In the genomic region with DNA sequence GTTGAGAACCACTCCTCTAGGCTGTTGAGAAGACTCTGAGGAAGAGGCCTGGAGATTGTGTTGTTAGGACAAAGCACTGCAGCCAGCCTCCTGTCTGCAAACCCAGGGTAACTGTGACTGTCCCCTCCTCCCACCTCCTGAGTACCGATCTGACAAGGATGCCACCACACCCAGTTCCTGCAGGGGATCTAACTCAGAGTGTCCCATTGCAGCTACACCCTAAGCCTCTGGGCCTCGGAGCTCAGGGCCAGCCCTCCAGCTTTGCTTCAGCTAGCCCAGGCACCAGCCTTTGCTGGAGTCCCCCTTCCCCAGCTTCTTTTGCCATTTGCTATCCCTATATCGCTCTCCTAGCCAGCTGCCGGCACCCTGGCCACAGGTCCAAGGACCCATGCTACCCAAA, we compare ENCODE assay signal across 20 mouse cellular contexts. TPM values are rescaled to one million over a fixed set of nuclear protein-coding genes. Genes with fewer than 3 reads are reported as not detected.
DNase-seq lines count a peak whose midpoint lies in the region; ATAC-seq and TF ChIP-seq lines count a peak whose summit lies in the region.
"Had no signal": no experiment of that assay in that cellular context is flagged by ENCODE, and none has a peak within 500 bp of the region (broad histone marks: within the 10 kb centered on the region; RNA-seq: fewer than 3 reads in every experiment).

No protein-coding gene starts in this region.

- WGBS in hindbrain, embryonic 13.5 days: 57% methylated on average over 4 of the region's 4 CpGs
- 58% methylated on average over 4 of the region's 4 CpGs for WGBS in hindbrain, embryonic 12.5 days

- TF ChIP-seq CTCF in E14TG2a.4 (conservative IDR thresholded peaks at IDR 0.05; ENCODE audit: low read length): no peak
- no peak for TF ChIP-seq CTCF in MEL (IDR thresholded peaks at IDR 0.05 in 2 of 3, conservative IDR thresholded peaks at IDR 0.05 in 1 of 3; ENCODE audit: control insufficient read depth in 1 of 3, insufficient read depth in 1 of 3, low read depth in 2 of 3, low read length in 3 of 3, poor library complexity in 1 of 3, severe bottlenecking in 1 of 3)

- ATAC-seq in hindbrain, embryonic 13.5 days (ENCODE audit: low FRiP score): no peak
- ATAC-seq in hindbrain, embryonic 12.5 days (ENCODE audit: low FRiP score): no peak
- ATAC-seq: inflammation-experienced regulatory T-cells, adult 6 months had no signal

- no peaks in the 10 kb centered on the region for H3K79me2 ChIP-seq in MEL (ENCODE audit: control insufficient read depth, insufficient read depth, low read length, poor library complexity)

- H3K27me3 ChIP-seq in hindbrain, embryonic 13.5 days: no peaks in the 10 kb centered on the region
- H3K27me3 ChIP-seq in hindbrain, embryonic 12.5 days: peaks cover 4% of the 10 kb centered on the region; the same call in 1 of the 2 replicates
- H3K27me3 ChIP-seq in E14TG2a.4 (ENCODE audit: insufficient read depth, low read length) (peaks cover 3% of the 10 kb centered on the region; the same call in 1 of the 2 replicates), MEL (ENCODE audit: control insufficient read depth in 1 of 2, insufficient read depth in 2 of 2, low read length in 2 of 2) (no peaks in the 10 kb centered on the region)
- H3K27me3 ChIP-seq: neural tube, embryonic 12.5 days had no signal

- peaks cover 58% of the 10 kb centered on the region for H3K4me1 ChIP-seq in hindbrain, embryonic 13.5 days (replicated peaks)
- H3K4me1 ChIP-seq in hindbrain, embryonic 12.5 days: peaks cover 52% of the 10 kb centered on the region
- H3K4me1 ChIP-seq in E14TG2a.4 (replicated peaks; ENCODE audit: low read depth, low read length) (peaks cover 64% of the 10 kb centered on the region), MEL (ENCODE audit: control insufficient read depth in 1 of 2, insufficient read depth in 2 of 2, low read length in 2 of 2) (peaks cover 0 to 6% of the 10 kb centered on the region in 2 experiments; a peak in 2 of 4 replicates)

- TF ChIP-seq POLR2A in MEL (IDR thresholded peaks at IDR 0.05; ENCODE audit: control insufficient read depth in 1 of 2, insufficient read depth in 1 of 2, low read depth in 1 of 2, low read length in 2 of 2, poor library complexity in 1 of 2): no peak

- no peak overlapping the region for H3K4me3 ChIP-seq in hindbrain, embryonic 13.5 days
- no peak overlapping the region for H3K4me3 ChIP-seq in hindbrain, embryonic 12.5 days
- H3K4me3 ChIP-seq in E14TG2a.4 (replicated peaks; ENCODE audit: low read length): peak overlapping the region; percentile 21; the same call in 1 of the 2 replicates
- H3K4me3 ChIP-seq in MEL (ENCODE audit: control insufficient read depth in 1 of 2, insufficient read depth in 1 of 2, low read depth in 2 of 2, low read length in 2 of 2): no peak overlapping the region
- H3K4me3 ChIP-seq: neural tube, embryonic 12.5 days had no signal

- no peaks in the 10 kb centered on the region; the same call in 1 of the 2 replicates for H3K36me3 ChIP-seq in hindbrain, embryonic 13.5 days
- no peaks in the 10 kb centered on the region for H3K36me3 ChIP-seq in hindbrain, embryonic 12.5 days
- H3K36me3 ChIP-seq in E14TG2a.4 (ENCODE audit: insufficient read depth, low read length): no peaks in the 10 kb centered on the region
- peaks cover 0 to 7% of the 10 kb centered on the region in 2 experiments; a peak in 2 of 4 replicates for H3K36me3 ChIP-seq in MEL (ENCODE audit: control insufficient read depth in 1 of 2, insufficient read depth in 2 of 2, low read length in 2 of 2)
- H3K36me3 ChIP-seq: neural tube, embryonic 12.5 days had no signal

- DNase-seq in MEL (ENCODE audit: low read depth, low spot score): peak; percentile 65
- DNase-seq in thymus, postnatal 0 days (ENCODE audit: low spot score): peak; percentile 48
- no peak for DNase-seq in right cerebral cortex, postnatal 10 days (ENCODE audit: low spot score in 2 of 2)
- DNase-seq in gastrocnemius, adult 8-10 months (ENCODE audit: low spot score in 2 of 2): no peak
- DNase-seq: adrenal gland, adult 8-10 months; cerebellum, postnatal 10 days; gastrocnemius, postnatal 10 days; heart, adult 18-20 months; heart, postnatal 4 days; kidney, adult 9 months; kidney, postnatal 25 days; lung, adult 18-20 months; lung, postnatal 14 days; spleen, adult 18-20 months had no signal

- no peak for TF ChIP-seq RAD21 in MEL (IDR thresholded peaks at IDR 0.05; ENCODE audit: low read depth, low read length)

- H3K4me2 ChIP-seq in hindbrain, embryonic 13.5 days: no peak overlapping the region
- H3K4me2 ChIP-seq in hindbrain, embryonic 12.5 days (replicated peaks): no peak overlapping the region
- H3K4me2 ChIP-seq: liver, embryonic 11.5 days; neural tube, embryonic 12.5 days had no signal

- no peaks in the 10 kb centered on the region for H3K9me3 ChIP-seq in hindbrain, embryonic 13.5 days
- H3K9me3 ChIP-seq in hindbrain, embryonic 12.5 days (replicated peaks): no peaks in the 10 kb centered on the region
- H3K9me3 ChIP-seq in E14TG2a.4 (ENCODE audit: low read length) (no peaks in the 10 kb centered on the region), MEL (replicated peaks; ENCODE audit: insufficient read depth, low read length) (no peaks in the 10 kb centered on the region)
- H3K9me3 ChIP-seq: neural tube, embryonic 12.5 days had no signal

- no peak overlapping the region for H3K9ac ChIP-seq in hindbrain, embryonic 13.5 days
- H3K9ac ChIP-seq in hindbrain, embryonic 12.5 days: no peak overlapping the region
- H3K9ac ChIP-seq in MEL (ENCODE audit: control insufficient read depth, low read depth, low read length, poor library complexity, severe bottlenecking): no peak overlapping the region
- H3K9ac ChIP-seq: neural tube, embryonic 12.5 days had no signal

- TF ChIP-seq EP300 in MEL (IDR thresholded peaks at IDR 0.05; ENCODE audit: low read depth in 1 of 2, low read length in 2 of 2): no peak

- H3K27ac ChIP-seq in hindbrain, embryonic 13.5 days: 0 out of 2 replicates have a peak overlapping the region, but pooled peaks have one; percentile 8
- H3K27ac ChIP-seq in hindbrain, embryonic 12.5 days: no peak overlapping the region
- H3K27ac ChIP-seq in MEL (ENCODE audit: control insufficient read depth, low read depth, low read length): no peak overlapping the region
- H3K27ac ChIP-seq: neural tube, embryonic 12.5 days had no signal

TF ChIP-seq in MEL, 35 proteins besides CTCF, POLR2A, EP300 and RAD21:
- no peak for TF ChIP-seq JUND (IDR thresholded peaks at IDR 0.05; ENCODE audit: low read depth, low read length)
- TF ChIP-seq HCFC1 (IDR thresholded peaks at IDR 0.05; ENCODE audit: low read depth, low read length): no peak
- no peak for TF ChIP-seq E2F4 (IDR thresholded peaks at IDR 0.05; ENCODE audit: borderline replicate concordance, low read depth, low read length)
- no peak for TF ChIP-seq MAZ (IDR thresholded peaks at IDR 0.05; ENCODE audit: low read depth, low read length)
- TF ChIP-seq ELF1 (IDR thresholded peaks at IDR 0.05; ENCODE audit: low read depth, low read length): no peak
- no peak for TF ChIP-seq SMC3 (IDR thresholded peaks at IDR 0.05; ENCODE audit: low read depth, low read length)
- no peak for TF ChIP-seq CHD1 (IDR thresholded peaks at IDR 0.05; ENCODE audit: low read depth, low read length)
- no peak for TF ChIP-seq GATA1 (IDR thresholded peaks at IDR 0.05; ENCODE audit: low read depth, low read length)
- TF ChIP-seq CHD2 (IDR thresholded peaks at IDR 0.05; ENCODE audit: low read length): no peak
- TF ChIP-seq MYB (IDR thresholded peaks at IDR 0.05; ENCODE audit: low read depth, low read length): no peak
- TF ChIP-seq MEF2A (IDR thresholded peaks at IDR 0.05; ENCODE audit: extremely low read depth, insufficient replicate concordance, low read depth, low read length, poor library complexity, severe bottlenecking): no peak
- TF ChIP-seq USF1 (IDR thresholded peaks at IDR 0.05; ENCODE audit: low read depth, low read length): no peak

RNA-seq across cellular contexts. Expression of a gene that starts 22.7 kb away (rescaled TPM):
- polyA plus RNA-seq in hindbrain, embryonic 13.5 days (2015; fragmentation: Nextera tagmentation; extraction: Ambion mirVana): 26.1 and 26.9 TPM in 2 replicates
- polyA plus RNA-seq in hindbrain, embryonic 12.5 days (2016; fragmentation: Nextera tagmentation; extraction: Ambion mirVana): 28.3 and 28.5 TPM in 2 replicates
- under 0.01 TPM in 1 of 2 replicates, not detected in the other for total RNA-seq in MEL (2012; rRNA removed)
- polyA plus RNA-seq in MEL (2012; ENCODE audit: insufficient read depth in 1 of 2, insufficient read length in 2 of 2, low read depth in 1 of 2, low replicate concordance in 2 of 2, missing spikeins in 1 of 2): under 1 TPM in 1 of 2 experiments, not detected in 1; 0.03 TPM
- polyA plus RNA-seq in thymus, postnatal 0 days (2015; fragmentation: Nextera tagmentation; extraction: Ambion mirVana): 8.4 and 8.6 TPM in 2 replicates
- total RNA-seq in gastrocnemius, adult 8-10 months (2022): under 1 TPM; 0.10 to 0.81 (median 0.28) TPM

Comparison
In these comparisons a context has a peak if more than half of its experiments do, and no peak if none do; other contexts are left out.
1. DNase-seq: peak in MEL (single experiment) and thymus, postnatal 0 days (single experiment); none in right cerebral cortex, postnatal 10 days (0 of 2) and gastrocnemius, adult 8-10 months (0 of 2).